Mouse (Mus musculus): ENCODE results near the gene Lbhd1. TPM values are rescaled to one million over a fixed set of nuclear protein-coding genes. Genes with fewer than 3 reads are reported as not detected.

Lbhd1 gene
- total RNA-seq, 2 experiments from 2014 or later, result 4.7 to 6.3 TPM

Small RNAs within 50 kb of the gene (microRNA-seq; reads per million reads assigned to microRNA genes)
- 0 reads per million in 2 experiments for gene Mir5136

Other genes with a start within 250 kb of the Lbhd1 start
- gene Chrm1, start 219.9 kb upstream of the Lbhd1 start, total RNA-seq (2021), result 100 to 1,000 TPM; 172 to 186 TPM
- 100 to 1,000 TPM; 146 to 149 TPM for gene Slc3a2, start 160.4 kb upstream of the Lbhd1 start, total RNA-seq (2021)
- gene Wdr74, start 147.9 kb upstream of the Lbhd1 start, total RNA-seq (2021), result 10 to 100 TPM; 51.0 to 52.3 TPM
- gene 1700092M07Rik, start 143.0 kb upstream of the Lbhd1 start, total RNA-seq (2021), result 1 to 10 TPM; 1.3 to 1.4 TPM
- 10 to 100 TPM; 67.4 to 76.3 TPM for gene Stx5a, start 142.3 kb upstream of the Lbhd1 start, total RNA-seq (2021)
- gene Nxf1, start 126.7 kb upstream of the Lbhd1 start, total RNA-seq (2021), result 100 to 1,000 TPM in 1 of 2 experiments, 10 to 100 TPM in 1; 99.8 to 119 TPM
- gene Tmem223, start 112.7 kb upstream of the Lbhd1 start, total RNA-seq (2021), result 10 to 100 TPM; 79.7 to 86.2 TPM
- 1 to 10 TPM; 9.4 to 9.9 TPM for gene Tmem179b, start 109.3 kb upstream of the Lbhd1 start, total RNA-seq (2021)
- gene Taf6l, start 97.3 kb upstream of the Lbhd1 start, total RNA-seq (2021), result 10 to 100 TPM; 12.2 to 13.8 TPM
- 100 to 1,000 TPM; 113 to 115 TPM for gene Polr2g, start 85.2 kb upstream of the Lbhd1 start, total RNA-seq (2021)
- gene Zbtb3, start 81.2 kb upstream of the Lbhd1 start, total RNA-seq (2021), result 1 to 10 TPM; 6.8 to 7.1 TPM
- 10 to 100 TPM; 36.5 to 37.3 TPM for gene Ttc9c, start 64.4 kb upstream of the Lbhd1 start, total RNA-seq (2021)
- 100 to 1,000 TPM; 123 to 126 TPM for gene Hnrnpul2, start 63.7 kb upstream of the Lbhd1 start, total RNA-seq (2021)
- gene AC129217.1, start 54.0 kb upstream of the Lbhd1 start, total RNA-seq (2021), result not detected
- 100 to 1,000 TPM in 1 of 2 experiments, 10 to 100 TPM in 1; 99.0 to 112 TPM for gene Bscl2, start 46.3 kb upstream of the Lbhd1 start, total RNA-seq (2021)
- 100 to 1,000 TPM; 161 to 172 TPM for gene Gng3, start 44.5 kb upstream of the Lbhd1 start, total RNA-seq (2021)
- under 1 TPM; 0.55 to 0.61 TPM for gene Lrrn4cl, start 33.0 kb upstream of the Lbhd1 start, total RNA-seq (2021)
- 10 to 100 TPM; 85.7 to 98.6 TPM for gene Ubxn1, start 12.2 kb upstream of the Lbhd1 start, total RNA-seq (2021)
- gene Uqcc3, start 2.8 kb upstream of the Lbhd1 start, total RNA-seq (2021), result 10 to 100 TPM; 31.5 to 31.7 TPM
- gene Gm49403, start 198 bp downstream of the Lbhd1 start, total RNA-seq (2021), result not detected
- gene 1810009A15Rik, start 5.1 kb downstream of the Lbhd1 start, total RNA-seq (2021), result 10 to 100 TPM; 20.7 to 23.2 TPM
- gene Gm49416, start 5.2 kb downstream of the Lbhd1 start, total RNA-seq (2021), result 1 to 10 TPM in 1 of 2 experiments, under 1 TPM in 1; 0.99 to 2.3 TPM
- gene Ints5, start 9.3 kb downstream of the Lbhd1 start, total RNA-seq (2021), result 10 to 100 TPM; 25.2 to 26.3 TPM
- gene Ganab, start 14.3 kb downstream of the Lbhd1 start, total RNA-seq (2021), result 100 to 1,000 TPM; 111 to 118 TPM
- 100 to 1,000 TPM; 165 to 175 TPM for gene B3gat3, start 36.6 kb downstream of the Lbhd1 start, total RNA-seq (2021)
- gene Rom1, start 45.6 kb downstream of the Lbhd1 start, total RNA-seq (2021), result 1 to 10 TPM; 4.0 TPM
- gene Eml3, start 45.8 kb downstream of the Lbhd1 start, total RNA-seq (2021), result 10 to 100 TPM; 10.9 to 11.8 TPM
- 10 to 100 TPM; 54.7 to 60.7 TPM for gene Mta2, start 58.1 kb downstream of the Lbhd1 start, total RNA-seq (2021)
- 10 to 100 TPM; 19.6 to 19.7 TPM for gene Tut1, start 70.1 kb downstream of the Lbhd1 start, total RNA-seq (2021)
- 100 to 1,000 TPM; 233 to 254 TPM for gene Eef1g, start 83.3 kb downstream of the Lbhd1 start, total RNA-seq (2021)
- gene Ahnak, start 105.6 kb downstream of the Lbhd1 start, total RNA-seq (2021), result 10 to 100 TPM; 14.5 to 24.0 TPM
- not detected for gene Scgb1a1, start 204.2 kb downstream of the Lbhd1 start, total RNA-seq (2021)

Measured in layer of hippocampus, postnatal 36 days (tissue).